Mouse (Mus musculus) urinary bladder, adult 18-20 months (tissue): ENCODE results near the gene Slc12a6.
"Not testable (repeated sequence)": the region's sequence is repeated elsewhere in the genome, so short reads cannot be mapped to it uniquely, and the experiment has no call there.

Experiments used
- DNase-seq, 2 experiments: peaks; one replicate each; pipeline ENCODE4 v3.0.0; 2022; ENCODE audit warnings: low spot score in 2 of 2, mixed read lengths in 2 of 2

Slc12a6 gene

DNA sequence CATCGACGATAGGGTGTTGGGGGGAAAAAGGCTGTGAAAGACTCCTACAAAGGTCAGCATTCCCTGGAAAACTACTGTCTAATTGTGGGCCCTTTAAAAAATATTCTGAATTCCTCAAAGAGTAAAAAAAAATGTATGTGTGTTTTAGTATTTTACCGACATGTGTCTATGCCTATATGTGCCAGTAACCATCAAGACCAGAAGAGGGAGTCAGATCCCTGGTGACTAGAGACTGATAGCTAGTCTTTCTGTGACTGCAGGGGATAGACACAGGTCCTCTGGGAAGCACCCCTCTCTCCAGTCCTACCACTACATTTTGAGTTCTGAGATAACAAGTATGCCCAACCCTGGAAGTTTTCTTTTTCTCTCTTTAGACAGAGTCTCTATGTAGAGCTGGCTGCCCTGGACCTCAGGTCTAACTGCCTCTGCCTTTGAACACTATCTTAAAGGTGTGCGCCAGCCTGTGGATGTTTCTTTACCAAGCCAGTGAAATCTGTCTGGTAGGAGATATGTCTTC is 2.8 kb upstream of the Slc12a6 start:
- DNase-seq = no peak

DNA sequence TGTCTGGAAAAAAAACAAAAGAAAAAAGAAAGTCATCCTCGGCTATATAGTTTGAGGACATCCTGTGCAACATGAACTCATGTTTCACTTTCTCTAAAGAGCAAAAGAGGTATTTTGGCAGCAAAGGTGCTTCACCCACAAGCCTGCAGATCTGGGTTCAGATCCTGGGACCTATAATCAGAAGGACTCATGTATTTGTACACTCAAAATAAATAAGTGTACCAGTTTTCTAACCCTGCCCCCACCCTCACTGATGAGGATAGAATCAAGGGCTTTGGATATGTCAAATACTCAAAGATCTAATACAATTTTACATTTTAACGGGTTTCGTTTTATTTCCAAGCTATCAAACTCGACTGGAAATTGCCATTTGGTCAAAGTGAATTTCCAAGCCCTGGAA is 1.3 kb upstream of the Slc12a6 start:
- no peak for DNase-seq

DNA sequence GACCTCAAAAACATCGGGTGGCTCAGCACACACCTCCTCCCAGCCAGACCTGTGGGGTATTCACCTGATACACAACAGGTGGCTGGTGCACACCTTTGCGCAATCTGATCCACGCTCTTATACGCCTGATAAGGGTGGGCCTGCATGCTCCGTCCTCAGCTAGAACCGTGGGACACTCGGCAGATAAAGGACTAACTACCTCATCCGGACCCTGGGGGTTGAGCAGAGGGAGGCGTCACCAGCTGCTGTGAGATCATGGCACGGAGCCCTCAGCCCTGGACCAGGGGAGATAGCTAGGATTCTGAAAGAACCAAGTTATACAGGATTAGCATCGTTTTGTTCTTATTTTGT is 592 bp downstream of the Slc12a6 start, which contains the start of gene Gm21985:
Gm21985 (plus strand) TSS at position 73 of the 351 bp plus-strand sequence.
- DNase-seq = peak in 1 of 2 experiments; percentile 55

DNA sequence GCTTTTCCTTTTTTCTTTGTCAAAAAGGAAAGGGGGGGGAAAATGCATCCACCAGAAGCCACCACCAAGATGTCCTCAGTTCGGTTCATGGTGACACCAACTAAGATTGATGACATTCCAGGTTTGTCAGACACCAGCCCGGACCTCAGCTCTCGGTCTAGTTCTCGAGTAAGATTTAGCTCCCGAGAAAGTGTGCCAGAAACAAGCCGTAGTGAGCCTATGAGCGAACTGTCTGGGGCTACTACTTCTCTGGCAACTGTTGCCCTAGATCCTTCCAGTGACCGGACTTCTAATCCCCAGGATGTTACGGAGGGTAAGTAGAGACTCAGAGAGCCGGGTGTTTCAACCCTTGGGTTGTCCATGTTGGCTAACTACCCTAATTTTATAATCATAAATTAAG is 1.2 kb downstream of the Slc12a6 start:
- DNase-seq = no peak

DNA sequence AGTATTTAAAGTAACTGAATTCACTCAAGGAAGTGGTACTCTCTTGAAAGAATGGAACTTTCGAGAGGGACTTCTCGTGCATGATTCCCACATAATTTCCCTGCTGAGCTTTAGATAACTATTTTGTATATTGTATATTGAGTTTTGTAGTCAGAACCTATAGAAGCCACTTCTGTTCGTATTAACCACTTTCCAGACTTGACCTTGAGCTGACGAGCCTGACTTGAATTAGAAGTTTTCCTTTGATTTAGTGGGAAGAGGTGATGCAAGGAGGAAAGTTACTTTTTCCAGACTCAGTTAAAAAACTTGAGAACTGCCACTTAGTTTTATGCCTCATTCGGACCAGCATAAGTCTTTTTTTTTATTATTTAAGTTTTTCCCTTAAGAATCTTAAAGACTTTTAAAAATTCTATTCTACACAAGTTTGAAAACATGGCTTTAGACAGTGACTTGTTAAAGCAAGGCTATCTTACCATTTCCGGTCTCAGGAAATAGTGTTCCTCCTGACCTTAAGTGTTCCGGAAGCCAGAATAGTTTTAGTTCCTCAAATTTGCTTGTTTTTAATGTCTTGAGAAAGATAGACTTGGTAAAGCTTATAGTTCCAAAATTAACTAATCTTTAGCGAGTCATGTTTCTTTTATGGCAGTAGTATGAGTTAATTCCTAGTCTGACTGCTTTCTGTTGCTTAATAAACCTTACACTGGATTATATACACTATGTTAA is 2.1 kb downstream of the Slc12a6 start:
- DNase-seq = no peak

DNA sequence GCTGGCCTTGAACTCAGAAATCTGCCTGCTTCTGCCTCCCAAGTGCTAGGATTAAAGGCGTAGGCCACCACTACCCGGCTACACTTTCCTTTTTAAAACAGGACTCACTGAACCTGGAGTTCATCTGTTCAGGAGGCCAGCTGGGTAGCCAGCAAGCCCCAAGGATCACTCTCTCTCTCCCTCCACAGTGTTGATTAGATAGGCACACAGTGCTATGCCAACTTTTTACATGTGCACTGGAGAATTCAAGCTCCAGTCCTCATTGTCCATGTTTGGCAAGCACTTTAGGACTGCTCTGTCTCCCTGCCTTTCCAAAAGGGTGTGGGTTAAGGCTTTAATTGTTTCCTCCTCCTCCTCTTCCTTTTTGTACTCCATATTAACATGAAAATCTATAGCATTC is 4.4 kb downstream of the Slc12a6 start:
- no peak for DNase-seq

DNA sequence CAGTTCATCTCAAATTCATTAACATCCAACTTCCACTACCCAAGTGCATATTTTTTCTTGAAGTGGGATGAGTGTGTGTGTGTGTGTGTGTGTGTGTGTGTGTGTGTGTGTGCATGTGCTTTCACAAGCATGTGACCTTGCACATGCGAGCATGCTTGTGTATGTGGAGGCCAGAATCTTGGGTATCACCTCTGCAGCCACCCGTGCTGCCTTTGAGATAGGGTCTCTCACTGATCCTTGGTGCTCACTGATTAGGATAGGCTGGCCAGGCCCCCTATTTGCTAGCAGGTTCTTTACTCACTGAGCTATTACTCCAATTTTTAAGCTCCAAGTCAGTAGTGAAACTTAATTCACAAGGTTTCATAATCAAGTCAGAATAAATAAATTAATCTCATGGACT is 7.3 kb downstream of the Slc12a6 start:
- DNase-seq = no peak

DNA sequence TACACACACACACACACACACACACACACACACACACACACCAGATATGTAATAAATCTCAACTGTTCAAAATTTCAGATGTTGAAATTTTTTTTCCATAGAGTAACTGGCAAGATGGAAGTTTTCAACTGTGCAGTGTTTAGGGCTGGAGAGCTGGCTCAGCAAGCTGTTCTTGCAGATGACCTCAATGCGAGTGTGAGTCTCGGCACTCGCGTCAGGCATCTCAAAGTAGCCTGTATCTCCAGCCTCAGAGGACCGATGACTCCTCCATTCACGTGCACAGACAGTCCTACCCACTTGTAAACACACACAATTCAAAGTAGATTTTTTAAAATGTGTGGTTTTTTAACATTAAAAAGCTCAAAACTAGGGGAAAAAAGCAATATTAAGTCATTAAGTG is 7.8 kb downstream of the Slc12a6 start:
- no peak for DNase-seq

DNA sequence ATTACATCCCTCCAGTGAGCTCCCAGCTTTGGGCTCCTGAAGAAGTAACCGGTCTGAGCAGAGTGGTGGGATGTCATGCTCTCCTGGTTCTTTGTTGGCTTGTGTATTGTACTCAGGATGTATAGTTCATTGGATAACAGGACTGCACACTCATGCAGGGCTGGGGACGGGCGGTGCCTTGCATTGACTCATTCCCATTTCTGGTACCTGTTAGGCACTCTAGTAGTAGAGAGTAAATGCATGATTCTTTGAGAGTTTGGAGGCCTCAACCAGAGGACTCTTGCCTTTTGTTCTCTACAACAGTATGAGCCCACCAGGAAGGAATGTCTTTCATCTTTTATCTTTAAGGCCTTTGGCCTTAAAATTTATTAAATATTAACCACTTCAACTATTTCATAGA is 11.2 kb downstream of the Slc12a6 start:
- no peak for DNase-seq

DNA sequence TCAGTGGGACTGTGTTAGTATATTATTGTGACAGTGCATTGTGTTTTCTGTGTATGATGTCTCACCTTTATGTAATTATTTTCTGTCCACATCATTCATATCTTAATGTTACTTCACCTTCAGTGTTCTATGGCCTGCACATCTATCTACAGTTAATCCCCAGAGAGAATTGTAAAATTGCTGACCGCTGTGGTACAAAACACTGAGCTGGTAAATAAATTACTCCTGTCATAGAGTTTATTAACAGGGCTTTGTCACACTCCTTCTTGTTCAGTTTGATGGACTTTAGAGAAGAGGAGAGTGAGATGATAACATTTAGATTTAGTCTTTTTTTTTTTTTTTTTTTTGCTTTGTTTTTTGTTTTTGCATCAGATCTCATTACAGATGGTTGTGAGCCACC is 17.2 kb downstream of the Slc12a6 start:
- no peak for DNase-seq

DNA sequence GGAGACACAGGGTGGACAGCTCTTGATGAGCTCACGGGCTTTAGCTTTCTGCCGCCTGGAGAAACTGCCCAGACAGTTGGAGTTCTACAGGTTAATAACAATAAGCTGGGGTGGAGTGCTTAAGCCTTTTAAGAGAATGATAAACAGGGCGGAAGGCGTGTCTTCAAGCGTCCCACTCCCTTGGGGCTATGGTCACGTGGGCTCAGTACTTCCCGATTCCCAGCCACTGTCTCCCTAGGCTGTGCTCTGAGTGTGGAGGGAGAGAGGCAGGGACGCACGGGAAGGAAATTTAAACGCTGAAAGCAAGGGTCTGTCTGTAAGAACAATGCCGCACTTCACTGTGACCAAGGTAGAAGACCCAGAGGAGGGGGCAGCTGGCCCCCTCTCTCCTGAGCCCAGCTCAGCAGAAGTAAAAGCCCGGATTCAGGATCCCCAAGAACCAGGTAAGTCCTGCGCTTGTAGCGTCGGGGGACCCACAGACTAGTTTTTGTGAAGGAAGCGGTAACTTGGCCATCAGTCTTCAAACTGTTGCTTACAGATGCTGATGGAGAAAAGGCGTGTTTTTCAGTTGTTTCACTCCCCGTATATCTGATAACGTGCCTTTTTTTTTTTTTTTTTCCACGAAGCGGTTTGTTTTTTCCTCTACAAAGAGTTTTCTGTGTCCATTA is 18.9 kb downstream of the Slc12a6 start:
- peak; percentile 47 to 68 for DNase-seq

DNA sequence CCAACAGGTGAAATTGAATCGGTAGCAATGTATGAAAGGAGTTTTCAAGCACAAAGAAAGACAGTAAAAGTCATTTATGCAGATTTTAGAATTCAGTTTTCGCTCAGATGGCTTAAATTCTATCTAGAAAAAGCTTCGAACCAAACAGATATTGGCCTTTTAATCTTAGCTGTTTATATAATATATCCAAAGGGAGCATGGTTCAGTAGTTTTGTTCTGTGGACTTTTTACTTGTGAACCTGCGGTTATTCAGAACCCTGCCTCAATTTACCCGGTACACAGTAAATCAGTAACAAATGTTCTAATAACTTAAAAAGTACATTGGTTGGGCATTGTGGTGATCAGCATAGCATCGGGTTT is 19.4 kb downstream of the Slc12a6 start:
- DNase-seq = no peak

DNA sequence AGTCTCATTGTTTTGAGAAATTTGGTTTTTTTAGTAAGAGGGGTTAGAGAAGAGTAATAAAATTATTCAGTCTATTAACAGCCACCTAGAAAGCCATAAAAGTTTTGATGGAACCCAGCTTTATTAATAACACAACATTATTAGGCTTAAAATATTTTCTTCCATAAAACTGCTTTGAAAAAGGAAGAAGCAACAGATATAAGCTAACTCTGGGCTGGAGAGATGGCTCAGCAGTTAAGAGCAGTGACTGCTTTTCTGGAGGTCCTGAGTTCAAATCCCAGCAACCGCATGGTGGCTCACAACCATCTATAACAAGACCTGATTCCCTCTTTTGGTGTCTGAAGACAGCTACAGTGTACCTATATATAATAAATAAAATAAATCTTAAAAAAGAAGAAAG is 20.4 kb downstream of the Slc12a6 start:
- not testable (repeated sequence) for DNase-seq

DNA sequence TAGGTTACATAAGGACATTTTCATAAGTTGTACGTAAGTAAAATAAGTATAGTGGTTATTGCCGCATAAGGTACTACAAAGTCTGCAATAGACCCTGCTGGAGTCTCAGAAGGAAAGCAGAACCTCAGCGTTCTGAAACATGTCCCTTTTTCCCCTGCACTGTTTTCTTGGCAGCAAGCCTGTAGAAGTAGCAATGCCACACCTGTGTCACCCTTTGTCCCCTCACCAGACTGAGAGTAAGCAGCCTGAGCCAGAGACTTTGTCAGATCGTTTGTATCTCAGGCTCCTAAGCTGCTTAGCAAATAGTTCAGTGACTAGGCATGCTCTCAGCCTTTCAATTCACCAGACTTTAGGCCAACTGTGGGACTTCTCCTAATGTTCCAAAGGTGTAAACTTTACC is 21.4 kb downstream of the Slc12a6 start:
- DNase-seq = no peak

DNA sequence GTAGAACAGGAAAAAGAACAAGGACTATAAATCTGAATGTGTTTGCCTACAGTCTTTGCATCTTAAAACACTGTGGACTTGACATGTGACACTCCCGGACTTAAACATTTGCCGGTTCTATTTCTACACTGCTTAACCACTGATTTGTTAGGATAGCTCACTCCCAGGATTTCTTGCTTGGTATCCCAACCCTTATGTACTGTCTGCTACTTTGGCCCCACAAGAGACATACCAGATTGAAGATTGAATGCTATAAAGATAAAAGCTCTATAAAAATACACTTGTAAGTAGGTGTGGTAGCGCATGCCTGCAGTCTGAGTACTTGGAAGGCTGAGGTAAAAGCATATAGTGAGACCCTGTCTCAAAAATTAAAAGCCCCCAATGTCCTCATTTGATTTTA is 23.9 kb downstream of the Slc12a6 start:
- no peak for DNase-seq

DNA sequence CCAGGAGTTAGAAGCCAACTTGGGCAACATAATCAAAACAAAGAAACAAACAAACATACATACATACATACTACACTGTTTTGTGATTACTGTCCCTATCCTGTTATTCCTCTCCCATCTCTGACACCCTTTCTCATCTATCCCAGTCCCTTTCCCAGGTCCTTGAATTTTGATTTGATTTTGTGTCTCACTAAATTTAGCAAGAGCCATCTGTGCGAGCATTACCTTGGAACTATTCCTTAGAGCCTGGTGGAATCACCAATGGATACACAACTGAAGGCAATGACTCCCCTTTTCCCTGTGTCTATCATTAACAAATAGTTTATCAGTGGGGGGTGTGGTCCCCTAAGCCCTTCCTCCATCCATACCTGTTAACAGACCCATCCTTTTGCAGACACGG is 27.2 kb downstream of the Slc12a6 start:
- no peak for DNase-seq

DNA sequence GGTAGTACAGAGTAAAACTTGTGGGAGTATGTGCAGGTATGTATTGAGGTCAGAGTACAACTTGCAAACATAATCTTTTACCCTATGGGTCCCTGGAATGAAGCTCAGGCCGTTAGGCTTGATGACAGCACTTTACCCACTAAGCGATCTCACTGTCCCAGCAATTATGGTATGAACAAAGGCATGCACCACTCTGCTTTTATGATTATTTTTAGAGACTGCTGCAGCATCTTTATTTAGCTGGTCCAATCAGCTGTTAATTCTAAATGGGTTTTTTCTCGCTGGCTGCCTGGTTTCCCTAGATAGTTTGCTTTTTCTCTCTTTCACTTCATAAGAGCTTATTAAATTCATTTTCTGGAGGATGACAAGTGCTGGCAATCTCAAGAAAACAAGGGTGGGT is 30.6 kb downstream of the Slc12a6 start:
- no peak for DNase-seq

DNA sequence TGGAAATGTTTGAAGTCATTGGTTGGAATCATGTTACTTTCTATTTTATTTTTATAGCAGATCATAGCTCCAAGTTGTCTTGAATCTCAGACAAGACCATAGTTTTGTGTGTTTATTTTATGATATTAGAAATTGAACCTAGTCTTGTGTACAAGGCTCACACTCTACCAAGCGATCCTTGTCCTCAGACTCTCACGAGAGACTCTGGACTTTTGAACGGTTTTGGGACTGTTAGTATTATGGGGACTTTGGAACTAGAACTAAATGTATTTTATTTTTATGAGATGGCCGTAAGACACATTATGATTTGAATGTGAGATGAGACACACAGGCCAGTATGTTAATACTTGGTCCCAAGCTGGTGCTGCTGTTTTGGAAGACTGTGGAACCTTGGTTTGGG is 32.6 kb downstream of the Slc12a6 start:
- DNase-seq = no peak

DNA sequence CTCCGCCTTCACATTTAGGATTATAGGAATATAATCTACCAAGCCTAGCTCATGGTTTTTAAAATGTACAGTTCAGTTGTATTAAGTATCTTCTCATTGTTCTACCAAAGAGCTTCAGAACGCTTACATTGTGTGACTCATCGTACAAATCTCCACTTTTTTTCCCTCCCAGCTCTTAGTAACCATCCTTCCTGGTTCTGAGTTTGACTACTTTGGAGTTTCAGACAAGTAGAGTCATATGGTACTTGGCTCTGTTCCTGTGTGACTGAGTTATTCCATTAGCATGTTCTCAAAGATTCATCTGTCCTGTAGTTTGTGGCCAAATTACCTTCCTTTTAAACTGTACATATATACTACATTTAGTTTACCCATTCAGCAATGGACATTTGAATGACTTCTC is 43.0 kb downstream of the Slc12a6 start:
- no peak for DNase-seq

DNA sequence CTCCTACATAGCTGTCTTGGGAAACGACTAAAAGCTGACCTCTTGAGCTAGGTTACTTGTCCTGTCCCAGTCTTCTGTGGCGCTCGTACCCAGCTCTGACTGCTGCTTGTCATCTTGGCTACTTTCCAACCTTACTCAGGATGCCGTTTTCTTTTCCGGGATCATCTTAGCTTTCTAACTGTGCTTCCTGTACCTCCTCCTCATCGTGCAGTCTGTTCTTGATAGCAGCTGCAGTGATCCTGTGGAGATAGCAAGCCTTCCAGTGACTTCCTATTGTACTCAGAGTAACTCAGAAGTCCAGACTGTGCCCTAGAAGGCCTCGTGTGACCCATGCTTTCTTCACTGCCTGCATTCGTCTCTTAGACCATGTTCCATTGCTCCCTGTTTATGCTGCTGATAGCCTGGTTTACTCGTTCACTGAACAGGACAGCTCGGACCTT is 43.6 kb downstream of the Slc12a6 start:
- no peak for DNase-seq

DNA sequence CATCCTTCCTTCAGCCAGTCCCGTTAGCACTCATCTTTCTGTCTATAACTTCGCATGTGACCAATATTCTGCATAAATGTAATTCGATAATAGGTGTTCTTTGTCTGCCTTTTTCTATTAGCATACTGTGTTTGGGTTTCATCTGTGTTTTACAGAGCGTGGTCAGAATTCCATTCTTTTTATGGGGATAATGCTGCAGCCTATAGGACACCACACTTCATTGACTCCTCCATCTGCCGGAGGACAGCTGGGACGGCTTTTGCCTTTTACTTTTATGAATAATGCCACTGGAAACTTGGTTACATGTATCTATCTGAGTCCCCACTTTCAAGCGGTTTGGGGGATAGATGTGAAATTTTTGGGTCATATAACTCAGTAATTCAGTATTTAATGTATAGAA is 50.0 kb downstream of the Slc12a6 start:
- no peak for DNase-seq

DNA sequence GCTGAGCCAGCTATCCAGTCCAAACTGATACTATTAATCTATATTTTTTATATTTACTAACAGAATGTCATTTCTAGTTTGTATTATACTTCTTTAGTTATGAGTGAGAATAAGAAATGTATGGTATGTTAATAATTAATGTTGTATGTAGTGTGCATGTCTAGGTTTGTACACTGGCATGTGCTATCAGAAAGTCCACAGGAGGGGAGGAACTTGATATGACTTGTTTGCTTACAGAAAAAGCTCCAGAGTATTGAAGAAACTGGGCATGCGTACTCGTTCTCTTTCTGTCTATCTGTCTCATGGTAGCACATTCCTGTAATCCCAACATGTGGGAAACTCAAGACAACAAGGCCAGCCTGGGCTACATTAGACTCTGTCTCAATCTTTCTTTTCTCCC is 52.6 kb downstream of the Slc12a6 start:
- DNase-seq = no peak

DNA sequence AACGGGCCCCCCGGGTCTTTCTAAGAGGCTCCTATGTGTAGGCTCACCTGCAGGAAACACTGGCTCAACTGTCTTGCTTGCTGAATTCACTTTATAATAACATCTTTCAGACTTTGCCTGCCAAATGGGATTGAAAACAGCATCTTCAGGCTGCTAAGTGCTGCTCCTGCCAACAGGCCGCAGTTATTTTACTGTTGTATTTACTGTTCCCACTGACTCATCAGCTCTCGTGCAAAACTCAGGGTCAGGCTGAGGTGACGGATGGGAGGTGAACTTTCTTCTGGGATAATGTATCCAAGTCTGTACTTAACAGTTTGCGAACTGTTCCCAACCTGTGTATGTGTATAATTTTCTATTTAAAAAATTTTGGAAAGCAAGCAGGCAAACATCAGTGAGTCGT is 53.3 kb downstream of the Slc12a6 start:
- peak; percentile 40 to 68 for DNase-seq
